Mouse (Mus musculus): ENCODE results near the gene Rnf123. TPM values are rescaled to one million over a fixed set of nuclear protein-coding genes. Genes with fewer than 3 reads are reported as not detected.

Rnf123 gene
- polyA plus RNA-seq, 2 experiments = 88.2 to 146 TPM

GRCm38 (mm10) chr9:108111101-108111592 is 28.0 kb upstream of the Rnf123 start:
- DNase-seq (ENCODE audit: low read depth in 3 of 3, low spot score in 3 of 3) (no peak), ATAC-seq (ENCODE audit: insufficient read depth) (no peak)
- H3K27me3 ChIP-seq (ENCODE audit: control insufficient read depth, insufficient read depth, low read length) = peaks cover 5% of the 10 kb centered on the region; the same call in 1 of the 2 replicates

DNA sequence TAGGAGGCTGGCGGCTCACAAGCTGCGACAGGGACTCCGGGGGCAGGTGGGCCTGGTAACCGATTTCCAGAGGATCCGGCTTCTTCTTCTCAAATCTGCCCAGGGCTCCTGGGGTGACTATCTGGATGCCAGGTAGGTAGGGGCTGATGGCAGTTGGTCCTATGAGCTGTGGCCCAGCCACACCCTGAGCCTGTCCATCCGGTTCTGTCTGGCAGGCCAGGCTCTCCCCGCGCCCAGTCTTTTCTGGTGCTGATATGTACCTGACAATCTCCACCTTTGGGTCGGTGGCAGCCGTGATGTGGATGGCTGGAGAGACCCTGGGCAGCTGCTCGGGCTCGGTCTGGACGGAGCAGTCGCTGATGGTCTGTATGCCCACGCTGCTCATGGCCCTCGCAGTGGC is 27.0 kb upstream of the Rnf123 start:
- WGBS (ENCODE audit: insufficient replicate concordance) = 59% methylated on average over 16 of the region's 16 CpGs
- Histone ChIP-seq H3K4me2 (ENCODE audit: low read depth) (no peak overlapping the region; the same call in 1 of the 2 replicates), H3K9me3 (ENCODE audit: control insufficient read depth, low read length) (no peaks in the 10 kb centered on the region), H3K4me1 (replicated peaks; ENCODE audit: control insufficient read depth in 2 of 2, insufficient read depth in 2 of 2, low read length in 1 of 2) (peaks cover 0 to 4% of the 10 kb centered on the region in 2 experiments; a peak in 1 of 4 replicates), H3K27ac (no peak overlapping the region), H3K27me3 (ENCODE audit: control insufficient read depth, insufficient read depth, low read length) (peaks cover 5% of the 10 kb centered on the region; the same call in 1 of the 2 replicates), H3K36me3 (replicated peaks; ENCODE audit: control insufficient read depth, insufficient read depth, low read depth) (no peaks in the 10 kb centered on the region), H3K4me3 (ENCODE audit: insufficient read depth in 1 of 2, low read depth in 2 of 2, low read length in 2 of 2) (no peak overlapping the region), H3K9ac (replicated peaks) (no peak overlapping the region)
- DNase-seq (ENCODE audit: low read depth in 3 of 3, low spot score in 3 of 3) (no peak), ATAC-seq (ENCODE audit: insufficient read depth) (no peak)
- TF ChIP-seq EP300 (IDR thresholded peaks at IDR 0.05; ENCODE audit: low read depth) (no peak), CTCF (IDR thresholded peaks at IDR 0.05; ENCODE audit: low read depth) (no peak)

More at GRCm38 (mm10) chr9:108111101-108111592, 28.0 kb upstream of the Rnf123 start:
- TF ChIP-seq CTCF (IDR thresholded peaks at IDR 0.05; ENCODE audit: low read depth) (no peak), EP300 (IDR thresholded peaks at IDR 0.05; ENCODE audit: low read depth) (no peak)
- Histone ChIP-seq H3K9me3 (ENCODE audit: control insufficient read depth, low read length) (no peaks in the 10 kb centered on the region), H3K4me1 (replicated peaks; ENCODE audit: control insufficient read depth in 2 of 2, insufficient read depth in 2 of 2, low read length in 1 of 2) (no peaks in the 10 kb centered on the region), H3K4me3 (ENCODE audit: insufficient read depth in 1 of 2, low read depth in 2 of 2, low read length in 2 of 2) (peak overlapping the region; percentile 1; a peak in 2 of 4 replicates), H3K4me2 (ENCODE audit: low read depth) (peak overlapping the region; percentile 42), H3K36me3 (replicated peaks; ENCODE audit: control insufficient read depth, insufficient read depth, low read depth) (no peaks in the 10 kb centered on the region), H3K9ac (replicated peaks) (no peak overlapping the region), H3K27ac (no peak overlapping the region)
- WGBS (ENCODE audit: insufficient replicate concordance) = 12% methylated on average over 22 of the region's 22 CpGs

GRCm38 (mm10) chr9:108107867-108108266 is 24.7 kb upstream of the Rnf123 start:
- Histone ChIP-seq H3K27ac (no peak overlapping the region), H3K4me2 (ENCODE audit: low read depth) (no peak overlapping the region), H3K9me3 (ENCODE audit: control insufficient read depth, low read length) (no peaks in the 10 kb centered on the region), H3K4me3 (ENCODE audit: insufficient read depth in 1 of 2, low read depth in 2 of 2, low read length in 2 of 2) (no peak overlapping the region), H3K9ac (replicated peaks) (no peak overlapping the region), H3K36me3 (replicated peaks; ENCODE audit: control insufficient read depth, insufficient read depth, low read depth) (no peaks in the 10 kb centered on the region), H3K4me1 (replicated peaks; ENCODE audit: control insufficient read depth in 2 of 2, insufficient read depth in 2 of 2, low read length in 1 of 2) (peaks cover 6% of the 10 kb centered on the region in 2 experiments; a peak in 2 of 4 replicates), H3K27me3 (ENCODE audit: control insufficient read depth, insufficient read depth, low read length) (peaks cover 5% of the 10 kb centered on the region; the same call in 1 of the 2 replicates)
- DNase-seq (ENCODE audit: low read depth in 3 of 3, low spot score in 3 of 3) = no peak
- no peak for ATAC-seq (ENCODE audit: insufficient read depth)
- TF ChIP-seq EP300 (IDR thresholded peaks at IDR 0.05; ENCODE audit: low read depth) (no peak), CTCF (IDR thresholded peaks at IDR 0.05; ENCODE audit: low read depth) (no peak)
- 87% methylated on average over 16 of the region's 16 CpGs for WGBS (ENCODE audit: insufficient replicate concordance)

- H3K4me2 ChIP-seq (ENCODE audit: low read depth) = no peak overlapping the region; the same call in 1 of the 2 replicates
- peaks cover 6% of the 10 kb centered on the region in 2 experiments; a peak in 2 of 4 replicates for H3K4me1 ChIP-seq (replicated peaks; ENCODE audit: control insufficient read depth in 2 of 2, insufficient read depth in 2 of 2, low read length in 1 of 2)
- H3K36me3 ChIP-seq (replicated peaks; ENCODE audit: control insufficient read depth, insufficient read depth, low read depth) = no peaks in the 10 kb centered on the region
- H3K27ac ChIP-seq = no peak overlapping the region
- TF ChIP-seq EP300 (IDR thresholded peaks at IDR 0.05; ENCODE audit: low read depth) (no peak), CTCF (IDR thresholded peaks at IDR 0.05; ENCODE audit: low read depth) (peak; percentile 50)
- peaks cover 5% of the 10 kb centered on the region; the same call in 1 of the 2 replicates for H3K27me3 ChIP-seq (ENCODE audit: control insufficient read depth, insufficient read depth, low read length)
- ATAC-seq (ENCODE audit: insufficient read depth) = no peak
- no peak overlapping the region for H3K4me3 ChIP-seq (ENCODE audit: insufficient read depth in 1 of 2, low read depth in 2 of 2, low read length in 2 of 2)
- no peaks in the 10 kb centered on the region for H3K9me3 ChIP-seq (ENCODE audit: control insufficient read depth, low read length)
- 86% methylated on average over 23 of the region's 23 CpGs for WGBS (ENCODE audit: insufficient replicate concordance)
- DNase-seq (ENCODE audit: low read depth in 3 of 3, low spot score in 3 of 3) = no peak
- H3K9ac ChIP-seq (replicated peaks) = no peak overlapping the region
Measured at GRCm38 (mm10) chr9:108106090-108106489, 22.9 kb upstream of the Rnf123 start.

DNA sequence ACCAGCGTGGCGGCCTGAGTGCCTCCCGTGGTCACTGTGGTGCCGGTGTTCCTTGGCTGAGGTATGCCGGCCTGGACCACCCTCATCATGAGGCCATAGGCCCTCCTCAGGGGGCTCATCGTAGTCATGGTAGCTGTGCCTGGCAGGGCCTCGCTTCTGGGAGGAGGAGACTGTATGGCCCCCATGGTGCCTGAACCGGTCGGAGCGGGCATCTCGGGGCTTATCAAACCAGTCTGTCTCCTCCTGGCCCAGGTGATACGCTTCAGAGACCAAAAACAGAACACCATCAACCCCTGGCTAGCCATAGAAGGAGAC is 22.4 kb upstream of the Rnf123 start:
- H3K4me2 ChIP-seq (ENCODE audit: low read depth) = peak overlapping the region; percentile 62
- no peak overlapping the region; the same call in 1 of the 2 replicates for H3K9ac ChIP-seq (replicated peaks)
- 60% methylated on average over 12 of the region's 12 CpGs for WGBS (ENCODE audit: insufficient replicate concordance)
- DNase-seq (ENCODE audit: low read depth in 3 of 3, low spot score in 3 of 3) (no peak), ATAC-seq (ENCODE audit: insufficient read depth) (no peak)
- no peaks in the 10 kb centered on the region for H3K9me3 ChIP-seq (ENCODE audit: control insufficient read depth, low read length)
- H3K27ac ChIP-seq = no peak overlapping the region
- H3K27me3 ChIP-seq (ENCODE audit: control insufficient read depth, insufficient read depth, low read length) = peaks cover under 1% of the 10 kb centered on the region; the same call in 1 of the 2 replicates
- no peak overlapping the region; a peak in 1 of 4 replicates for H3K4me3 ChIP-seq (ENCODE audit: insufficient read depth in 1 of 2, low read depth in 2 of 2, low read length in 2 of 2)
- no peak for TF ChIP-seq CTCF (IDR thresholded peaks at IDR 0.05; ENCODE audit: low read depth)
- no peak for TF ChIP-seq EP300 (IDR thresholded peaks at IDR 0.05; ENCODE audit: low read depth)
- H3K4me1 ChIP-seq (replicated peaks; ENCODE audit: control insufficient read depth in 2 of 2, insufficient read depth in 2 of 2, low read length in 1 of 2) = peaks cover 6% of the 10 kb centered on the region in 2 experiments; a peak in 2 of 4 replicates
- H3K36me3 ChIP-seq (replicated peaks; ENCODE audit: control insufficient read depth, insufficient read depth, low read depth) = no peaks in the 10 kb centered on the region

Data from liver, embryonic 14.5 days (tissue).